Mouse (Mus musculus): Measurements from ENCODE around the gene Npdc1. TPM values are rescaled to one million over a fixed set of nuclear protein-coding genes. Genes with fewer than 3 reads are reported as not detected.
A peak's percentile ranks its signal among the peaks of the same experiment; 100 is the strongest.

The Npdc1 gene
- polyA plus RNA-seq, 1 experiment: 79.9 TPM

DNA sequence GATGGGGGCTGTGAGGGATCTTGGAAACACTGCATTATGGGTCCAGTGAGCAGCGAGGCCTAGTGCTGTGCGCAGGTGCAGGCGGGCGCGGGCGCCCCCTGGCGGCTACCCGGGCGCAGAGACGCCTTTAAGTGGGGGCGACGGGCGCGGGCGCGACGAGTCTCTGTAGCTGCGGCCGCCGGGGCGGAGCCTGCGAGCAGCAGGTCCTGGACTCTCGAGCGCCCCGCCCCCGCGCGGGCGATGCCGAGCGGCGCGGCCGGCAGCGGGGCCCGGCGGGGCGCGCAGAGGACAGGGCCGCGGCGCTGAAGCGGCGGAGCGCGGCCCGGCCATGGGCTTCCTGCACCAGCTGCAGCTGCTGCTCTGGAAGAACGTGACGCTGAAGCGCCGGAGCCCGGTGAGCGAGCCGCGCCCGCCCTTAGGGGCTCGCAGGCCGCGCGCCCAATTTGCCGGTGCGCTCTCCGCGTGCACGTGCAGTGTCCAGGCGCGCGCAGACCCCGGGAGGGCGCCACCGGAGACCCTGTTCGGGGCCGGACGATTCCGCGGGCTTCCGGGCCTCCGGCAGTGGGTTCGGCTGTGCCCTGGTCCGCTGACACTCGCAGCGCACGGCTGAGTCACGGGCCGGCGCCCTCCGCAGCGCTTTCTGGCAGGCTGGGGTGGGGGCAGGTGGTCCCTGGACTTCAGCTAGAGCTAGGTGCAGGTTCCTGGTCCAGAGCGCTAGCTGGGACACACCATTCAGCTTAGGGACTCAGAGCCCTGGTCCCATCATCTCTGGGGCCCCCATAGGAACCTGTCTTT, 29.5 kb downstream of the Npdc1 start, which contains the start of gene Abca2:
Abca2 (plus strand) TSS at position 262 of the 795 bp plus-strand sequence.
- Histone ChIP-seq H3K4me3 (ENCODE audit: insufficient read depth, poor library complexity, severe bottlenecking) (peak within 1 kb of the TSS; percentile 45), H3K79me2 (ENCODE audit: control insufficient read depth, insufficient read depth) (no peaks in the 10 kb centered on the region), H3K27me3 (ENCODE audit: control insufficient read depth, insufficient read depth, insufficient read length) (peaks cover 11% of the 10 kb centered on the region), H3K36me3 (ENCODE audit: control insufficient read depth, insufficient read depth) (no peaks in the 10 kb centered on the region), H3ac (ENCODE audit: control insufficient read depth, insufficient read length, low read depth) (peak within 1 kb of the TSS; percentile 88), H3K79me3 (ENCODE audit: low read depth) (no peaks in the 10 kb centered on the region)
- TF ChIP-seq CTCF (IDR thresholded peaks at IDR 0.05; ENCODE audit: control insufficient read depth, insufficient read depth, insufficient read length): peak; percentile 96
- no peak for TF ChIP-seq CEBPB (IDR thresholded peaks at IDR 0.05; ENCODE audit: low read depth)
- TF ChIP-seq MYOG (IDR thresholded peaks at IDR 0.05; ENCODE audit: control insufficient read depth, extremely low read depth, insufficient read length): no peak
- TF ChIP-seq MAX (IDR thresholded peaks at IDR 0.05): peak; percentile 16

DNA sequence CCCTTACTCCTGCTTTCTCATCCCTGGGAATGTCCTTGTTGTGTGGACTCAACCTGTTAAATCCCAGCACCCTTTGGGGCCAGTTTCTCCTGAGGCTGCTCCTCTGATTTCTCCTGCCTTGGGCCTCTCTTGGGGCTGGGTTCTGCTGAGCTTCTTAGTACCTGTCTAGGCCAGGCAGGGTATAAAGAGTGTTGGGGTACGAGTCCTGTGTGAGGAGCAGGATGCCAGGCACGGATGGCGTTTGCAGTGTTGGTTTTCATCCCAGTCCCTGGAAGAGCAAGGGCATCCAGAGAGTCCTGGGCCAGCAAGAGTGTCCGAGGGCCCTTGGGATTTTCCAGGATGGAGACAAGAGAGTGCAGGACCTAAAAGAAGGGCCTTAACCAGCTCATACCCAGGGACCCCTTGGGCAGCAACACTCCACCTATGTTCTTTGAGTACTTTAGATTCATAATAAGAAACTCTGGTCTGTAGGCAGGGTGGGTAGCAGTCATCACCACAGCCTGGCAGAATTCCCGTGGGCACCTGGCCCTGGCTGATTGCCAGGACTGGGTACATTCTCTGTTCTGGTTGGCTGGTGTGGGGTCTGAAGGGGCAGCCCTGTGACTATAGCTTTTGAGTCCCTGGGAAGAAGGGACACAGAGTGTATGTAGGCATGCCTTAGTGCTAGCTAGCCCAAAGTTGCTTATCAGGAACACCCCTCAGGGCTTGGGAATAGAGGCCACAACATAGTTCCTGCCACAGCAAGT, 30.5 kb downstream of the Npdc1 start:
- Histone ChIP-seq H3ac (ENCODE audit: control insufficient read depth, insufficient read length, low read depth) (no peak overlapping the region), H3K79me3 (ENCODE audit: low read depth) (no peaks in the 10 kb centered on the region), H3K4me3 (ENCODE audit: insufficient read depth, poor library complexity, severe bottlenecking) (no peak overlapping the region), H3K79me2 (ENCODE audit: control insufficient read depth, insufficient read depth) (no peaks in the 10 kb centered on the region), H3K36me3 (ENCODE audit: control insufficient read depth, insufficient read depth) (no peaks in the 10 kb centered on the region), H3K27me3 (ENCODE audit: control insufficient read depth, insufficient read depth, insufficient read length) (peaks cover 11% of the 10 kb centered on the region)
- no peak for TF ChIP-seq FOSL1 (IDR thresholded peaks at IDR 0.05; ENCODE audit: insufficient read depth, low read length, poor library complexity, severe bottlenecking)
- TF ChIP-seq MAX (IDR thresholded peaks at IDR 0.05): no peak
- no peak for TF ChIP-seq CEBPB (IDR thresholded peaks at IDR 0.05; ENCODE audit: low read depth)
- no peak for TF ChIP-seq USF1 (IDR thresholded peaks at IDR 0.05; ENCODE audit: low read depth)
- TF ChIP-seq MYOG (IDR thresholded peaks at IDR 0.05; ENCODE audit: control insufficient read depth, extremely low read depth, insufficient read length): no peak
- TF ChIP-seq CTCF (IDR thresholded peaks at IDR 0.05; ENCODE audit: control insufficient read depth, insufficient read depth, insufficient read length): no peak
- TF ChIP-seq MYOD1 (IDR thresholded peaks at IDR 0.05; ENCODE audit: control insufficient read depth, insufficient read length, low read depth): no peak

DNA sequence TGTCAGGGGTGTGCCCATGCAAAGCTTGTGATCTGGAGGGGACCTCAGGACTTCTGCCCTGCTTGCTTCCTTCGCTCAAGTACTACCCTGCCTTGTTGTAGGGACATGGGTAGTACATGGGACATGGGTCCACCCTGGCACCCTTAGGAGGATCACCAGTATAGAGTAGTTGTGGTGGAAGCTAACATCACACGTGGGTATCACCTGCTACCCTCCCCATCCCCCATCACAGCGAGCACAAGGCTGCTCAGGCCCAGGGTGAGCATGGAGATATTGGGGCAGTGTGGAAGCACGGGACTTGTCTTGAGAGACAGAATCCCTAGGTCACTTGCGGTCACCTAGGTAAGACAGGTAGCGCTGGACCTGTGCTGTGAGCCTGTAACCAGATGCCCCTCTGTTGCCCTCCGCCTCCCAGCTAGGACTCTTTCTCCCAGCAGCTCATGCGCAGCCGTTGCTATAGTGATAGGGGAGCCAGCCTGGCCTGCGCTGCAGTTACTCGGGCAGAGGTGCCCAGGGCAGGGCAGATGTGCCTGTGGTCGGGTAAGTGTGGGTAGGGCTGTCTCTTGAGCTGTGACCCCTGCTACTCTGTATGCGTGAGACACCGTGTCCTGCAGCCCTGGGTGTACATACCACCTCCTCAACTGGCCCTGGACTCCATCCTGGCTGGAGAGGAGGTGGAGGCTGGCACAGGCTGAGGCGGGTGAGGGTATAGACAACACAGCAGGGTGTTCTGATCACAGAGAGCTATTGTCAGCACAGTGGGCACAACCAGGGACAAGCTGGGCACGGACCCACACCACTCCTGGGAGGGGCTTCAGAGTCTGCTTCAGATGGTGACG, 31.5 kb downstream of the Npdc1 start:
- Histone ChIP-seq H3K79me3 (ENCODE audit: low read depth) (no peaks in the 10 kb centered on the region), H3ac (ENCODE audit: control insufficient read depth, insufficient read length, low read depth) (no peak overlapping the region), H3K27me3 (ENCODE audit: control insufficient read depth, insufficient read depth, insufficient read length) (peaks cover 7% of the 10 kb centered on the region), H3K36me3 (ENCODE audit: control insufficient read depth, insufficient read depth) (no peaks in the 10 kb centered on the region), H3K79me2 (ENCODE audit: control insufficient read depth, insufficient read depth) (no peaks in the 10 kb centered on the region), H3K4me3 (ENCODE audit: insufficient read depth, poor library complexity, severe bottlenecking) (no peak overlapping the region)
- no peak for TF ChIP-seq CTCF (IDR thresholded peaks at IDR 0.05; ENCODE audit: control insufficient read depth, insufficient read depth, insufficient read length)
- TF ChIP-seq FOSL1 (IDR thresholded peaks at IDR 0.05; ENCODE audit: insufficient read depth, low read length, poor library complexity, severe bottlenecking): no peak
- TF ChIP-seq CEBPB (IDR thresholded peaks at IDR 0.05; ENCODE audit: low read depth): no peak
- TF ChIP-seq MYOG (IDR thresholded peaks at IDR 0.05; ENCODE audit: control insufficient read depth, extremely low read depth, insufficient read length): no peak
- no peak for TF ChIP-seq USF1 (IDR thresholded peaks at IDR 0.05; ENCODE audit: low read depth)
- no peak for TF ChIP-seq MAX (IDR thresholded peaks at IDR 0.05)
- TF ChIP-seq MYOD1 (IDR thresholded peaks at IDR 0.05; ENCODE audit: control insufficient read depth, insufficient read length, low read depth): no peak

DNA sequence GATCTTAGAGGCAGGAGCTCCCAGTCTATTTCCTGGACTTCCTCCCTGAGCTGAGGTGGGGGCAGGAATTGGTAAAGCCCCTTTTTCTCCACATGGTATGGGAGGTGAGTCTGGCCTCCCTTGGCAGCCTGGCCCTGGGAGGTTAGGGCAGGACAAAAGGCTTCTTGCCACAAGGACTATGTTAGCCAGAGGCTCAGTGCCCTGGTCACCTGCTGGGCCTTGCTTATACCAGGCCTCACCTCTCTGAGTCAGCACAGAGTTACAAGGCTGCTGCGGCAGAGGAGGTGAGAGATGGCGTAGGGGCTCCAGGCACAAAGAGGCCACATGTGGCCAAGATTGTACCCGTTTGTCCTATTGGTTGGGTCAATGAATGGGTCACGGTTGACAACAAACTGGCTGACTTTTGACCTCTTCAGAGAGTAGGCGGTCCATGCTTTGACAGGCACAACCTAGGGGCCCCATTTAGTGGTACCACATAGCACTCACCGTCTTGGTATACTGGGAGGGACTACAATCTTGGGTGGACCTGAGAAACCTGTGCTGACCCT, 32.2 kb downstream of the Npdc1 start:
- Histone ChIP-seq H3K27me3 (ENCODE audit: control insufficient read depth, insufficient read depth, insufficient read length) (peaks cover 7% of the 10 kb centered on the region), H3ac (ENCODE audit: control insufficient read depth, insufficient read length, low read depth) (no peak overlapping the region), H3K79me2 (ENCODE audit: control insufficient read depth, insufficient read depth) (no peaks in the 10 kb centered on the region)

DNA sequence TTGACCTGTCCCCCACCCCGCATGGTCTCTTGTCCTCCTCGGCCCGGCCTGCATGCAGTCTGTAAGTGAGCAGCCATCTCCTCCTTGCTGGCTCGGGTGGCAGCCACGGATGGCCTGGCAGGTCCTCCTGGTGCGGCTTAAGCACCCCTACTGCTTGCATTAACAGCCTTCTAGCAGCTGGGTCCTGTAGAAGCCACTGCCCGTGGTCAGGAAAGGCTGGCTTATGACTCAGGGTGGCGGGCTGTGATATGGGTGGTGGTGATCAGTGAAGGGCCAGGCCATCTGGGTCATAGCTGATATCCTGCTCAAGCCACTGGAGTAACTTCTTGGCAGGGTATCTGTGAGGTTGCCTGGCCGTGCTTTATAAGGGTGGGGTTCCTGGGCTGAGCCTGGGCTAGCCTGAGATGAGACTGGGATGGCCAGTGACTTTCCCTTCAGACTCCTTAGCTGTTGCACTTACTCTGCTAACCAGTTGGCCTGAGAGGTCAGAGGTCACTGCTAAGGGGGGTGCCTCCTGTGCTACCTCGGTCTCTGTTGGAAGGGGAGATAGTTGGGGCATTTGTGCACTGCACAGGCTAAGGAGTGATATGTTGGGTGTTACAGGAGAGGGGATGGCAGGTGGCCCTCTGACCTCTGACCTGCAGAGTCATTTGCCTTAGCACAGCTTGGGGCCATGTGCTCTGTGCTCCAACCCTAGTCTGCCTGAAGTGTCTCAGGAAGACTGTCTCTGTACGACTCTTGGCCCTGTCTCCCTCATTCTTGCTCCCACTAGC, 33.4 kb downstream of the Npdc1 start:
- Histone ChIP-seq H3K4me3 (ENCODE audit: insufficient read depth, poor library complexity, severe bottlenecking) (no peak overlapping the region), H3ac (ENCODE audit: control insufficient read depth, insufficient read length, low read depth) (no peak overlapping the region), H3K79me2 (ENCODE audit: control insufficient read depth, insufficient read depth) (no peaks in the 10 kb centered on the region), H3K36me3 (ENCODE audit: control insufficient read depth, insufficient read depth) (no peaks in the 10 kb centered on the region), H3K27me3 (ENCODE audit: control insufficient read depth, insufficient read depth, insufficient read length) (peaks cover 7% of the 10 kb centered on the region), H3K79me3 (ENCODE audit: low read depth) (no peaks in the 10 kb centered on the region)
- no peak for TF ChIP-seq CEBPB (IDR thresholded peaks at IDR 0.05; ENCODE audit: low read depth)
- no peak for TF ChIP-seq USF1 (IDR thresholded peaks at IDR 0.05; ENCODE audit: low read depth)
- TF ChIP-seq MYOD1 (IDR thresholded peaks at IDR 0.05; ENCODE audit: control insufficient read depth, insufficient read length, low read depth): no peak
- no peak for TF ChIP-seq MYOG (IDR thresholded peaks at IDR 0.05; ENCODE audit: control insufficient read depth, extremely low read depth, insufficient read length)
- no peak for TF ChIP-seq FOSL1 (IDR thresholded peaks at IDR 0.05; ENCODE audit: insufficient read depth, low read length, poor library complexity, severe bottlenecking)
- TF ChIP-seq MAX (IDR thresholded peaks at IDR 0.05): no peak
- no peak for TF ChIP-seq CTCF (IDR thresholded peaks at IDR 0.05; ENCODE audit: control insufficient read depth, insufficient read depth, insufficient read length)

More for the DNA sequence above, 32.2 kb downstream of the Npdc1 start:
- no peak for TF ChIP-seq FOSL1 (IDR thresholded peaks at IDR 0.05; ENCODE audit: insufficient read depth, low read length, poor library complexity, severe bottlenecking)
- Histone ChIP-seq H3K36me3 (ENCODE audit: control insufficient read depth, insufficient read depth) (no peaks in the 10 kb centered on the region), H3K79me3 (ENCODE audit: low read depth) (no peaks in the 10 kb centered on the region), H3K4me3 (ENCODE audit: insufficient read depth, poor library complexity, severe bottlenecking) (no peak overlapping the region)

All from C2C12 (cell line).